9 mouse cellular contexts compared by ENCODE assay signal in genomic region chr13:109903764-109904510, GRCm38 (mm10).
DNase-seq lines count a peak whose midpoint lies in the region; ATAC-seq and TF ChIP-seq lines count a peak whose summit lies in the region.
"Had no signal": no experiment of that assay in that cellular context is flagged by ENCODE, and none has a peak within 500 bp of the region (broad histone marks: within the 10 kb centered on the region; RNA-seq: fewer than 3 reads in every experiment).

No protein-coding gene starts in this region.

- peak overlapping the region; percentile 96 for H3K4me2 ChIP-seq in forebrain, embryonic 12.5 days
- H3K4me2 ChIP-seq in limb, embryonic 15.5 days, result peak overlapping the region; percentile 90
- H3K4me2 ChIP-seq in stomach, embryonic 15.5 days, result peak overlapping the region; percentile 94

- no peak for DNase-seq in left cerebral cortex, adult 2 months (ENCODE audit: extremely low spot score in 1 of 2, low spot score in 2 of 2)
- DNase-seq in left cerebral cortex, adult 18-20 months (ENCODE audit: low spot score in 2 of 2), result no peak
- no peak for DNase-seq in spleen, postnatal 10 days (ENCODE audit: low spot score in 2 of 2)
- no peak for DNase-seq in cerebellum, postnatal 36 days

- H3K9me3 ChIP-seq in forebrain, embryonic 12.5 days, result no peaks in the 10 kb centered on the region
- H3K9me3 ChIP-seq in limb, embryonic 15.5 days, result no peaks in the 10 kb centered on the region
- no peaks in the 10 kb centered on the region for H3K9me3 ChIP-seq in stomach, embryonic 15.5 days

- H3K36me3 ChIP-seq in forebrain, embryonic 12.5 days (replicated peaks), result no peaks in the 10 kb centered on the region
- H3K36me3 ChIP-seq in limb, embryonic 15.5 days, result no peaks in the 10 kb centered on the region
- H3K36me3 ChIP-seq in stomach, embryonic 15.5 days, result no peaks in the 10 kb centered on the region

- peaks cover 6% of the 10 kb centered on the region for H3K27me3 ChIP-seq in forebrain, embryonic 12.5 days
- H3K27me3 ChIP-seq in limb, embryonic 15.5 days, result no peaks in the 10 kb centered on the region
- no peaks in the 10 kb centered on the region for H3K27me3 ChIP-seq in stomach, embryonic 15.5 days (replicated peaks)

- H3K27ac ChIP-seq in left cerebral cortex, adult 2 months, result peak overlapping the region; percentile 67; the same call in 1 of the 2 replicates
- H3K27ac ChIP-seq in forebrain, embryonic 12.5 days, result no peak overlapping the region
- no peak overlapping the region for H3K27ac ChIP-seq in limb, embryonic 15.5 days
- H3K27ac ChIP-seq in stomach, embryonic 15.5 days, result no peak overlapping the region
- H3K27ac ChIP-seq: macrophage had no signal

- peak overlapping the region; percentile 73 for H3K9ac ChIP-seq in forebrain, embryonic 12.5 days
- peak overlapping the region; percentile 60 for H3K9ac ChIP-seq in limb, embryonic 15.5 days
- H3K9ac ChIP-seq in stomach, embryonic 15.5 days, result peak overlapping the region; percentile 68; the same call in 1 of the 2 replicates

- H3K4me1 ChIP-seq in forebrain, embryonic 12.5 days, result peaks cover 23% of the 10 kb centered on the region
- H3K4me1 ChIP-seq in limb, embryonic 15.5 days, result peaks cover 26% of the 10 kb centered on the region
- peaks cover 14% of the 10 kb centered on the region; the same call in 1 of the 2 replicates for H3K4me1 ChIP-seq in stomach, embryonic 15.5 days

- H3K4me3 ChIP-seq in left cerebral cortex, adult 2 months, result peak overlapping the region; percentile 80
- peak overlapping the region; percentile 81 for H3K4me3 ChIP-seq in forebrain, embryonic 12.5 days (replicated peaks)
- peak overlapping the region; percentile 75 for H3K4me3 ChIP-seq in limb, embryonic 15.5 days
- peak overlapping the region; percentile 72 for H3K4me3 ChIP-seq in stomach, embryonic 15.5 days (replicated peaks)

- ATAC-seq in forebrain, embryonic 12.5 days (ENCODE audit: low FRiP score), result no peak
- no peak for ATAC-seq in limb, embryonic 15.5 days (ENCODE audit: insufficient number of reproducible peaks, low FRiP score, low TSS enrichment, low read depth)
- ATAC-seq in stomach, embryonic 15.5 days (ENCODE audit: insufficient read depth, low FRiP score, low read depth), result no peak
- ATAC-seq in granulocyte monocyte progenitor cell, adult 5-6 weeks (replicated peaks; ENCODE audit: poor library complexity, severe bottlenecking), result no peak

- intact Hi-C loops in left cerebral cortex, adult 2 months (cut with DNase I), result loop anchor here (2.0 to 10.0 kb wide), 2 partner anchors 81 to 669 kb away; no protein-coding TSS in a partner anchor

- no peak for TF ChIP-seq CTCF in left cerebral cortex, adult 2 months (IDR thresholded peaks at IDR 0.05)

- 40% methylated on average over 14 of the region's 14 CpGs for WGBS in forebrain, embryonic 12.5 days
- 39% methylated on average over 14 of the region's 14 CpGs for WGBS in limb, embryonic 15.5 days
- 49% methylated on average over 14 of the region's 14 CpGs for WGBS in stomach, embryonic 15.5 days
